Mouse (Mus musculus): ENCODE data around the gene Prpf40b. TPM values are rescaled to one million over a fixed set of nuclear protein-coding genes. Genes with fewer than 3 reads are reported as not detected.

The Prpf40b gene
- polyA plus RNA-seq, 1 experiment, result 59.7 TPM

- Histone ChIP-seq H3K79me2 (ENCODE audit: control insufficient read depth, insufficient read depth) (peaks cover 81% of the 10 kb centered on the region), H3K4me2 (ENCODE audit: low read depth) (peak overlapping the region; percentile 79), H3K36me3 (ENCODE audit: control insufficient read depth, insufficient read depth) (no peaks in the 10 kb centered on the region), H3ac (ENCODE audit: control insufficient read depth, insufficient read length) (no peak overlapping the region), H3K27me3 (ENCODE audit: control insufficient read depth, insufficient read depth, insufficient read length) (no peaks in the 10 kb centered on the region), H3K4me3 (peak overlapping the region; percentile 5)
- no peak for TF ChIP-seq E2F4 (IDR thresholded peaks at IDR 0.05; ENCODE audit: insufficient read depth)
- no peak for TF ChIP-seq CEBPB (IDR thresholded peaks at IDR 0.05; ENCODE audit: insufficient read depth, poor library complexity, severe bottlenecking)
- peak; percentile 63 for TF ChIP-seq TCF12 (IDR thresholded peaks at IDR 0.05; ENCODE audit: insufficient read depth, poor library complexity, severe bottlenecking)
- TF ChIP-seq SRF (IDR thresholded peaks at IDR 0.05; ENCODE audit: control insufficient read depth, insufficient read length, low read depth), result peak; percentile 53
- peak; percentile 73 for TF ChIP-seq TCF3 (IDR thresholded peaks at IDR 0.05; ENCODE audit: insufficient read length, low read depth)
- TF ChIP-seq MYOG (IDR thresholded peaks at IDR 0.05; ENCODE audit: control insufficient read depth in 1 of 3, insufficient read depth in 1 of 3, insufficient read length in 2 of 3, low read depth in 2 of 3), result peak; percentile 75 to 95 (median 83)
- TF ChIP-seq POLR2A (IDR thresholded peaks at IDR 0.05; ENCODE audit: insufficient read length, low read depth), result peak; percentile 45
- no peak for TF ChIP-seq REST (IDR thresholded peaks at IDR 0.05; ENCODE audit: insufficient read depth, insufficient read length)
- TF ChIP-seq MYOD1 (IDR thresholded peaks at IDR 0.05; ENCODE audit: control insufficient read depth in 1 of 3, insufficient read length in 2 of 3, low read depth in 2 of 3), result peak in 2 of 3 experiments; percentile 81 to 93
- no peak for TF ChIP-seq USF1 (IDR thresholded peaks at IDR 0.05; ENCODE audit: low read depth)
- peak; percentile 74 for TF ChIP-seq POLR2AphosphoS2 (IDR thresholded peaks at IDR 0.05; ENCODE audit: insufficient read length, low read depth)
- peak; percentile 5 for TF ChIP-seq MAX (IDR thresholded peaks at IDR 0.05; ENCODE audit: low read depth)
Measured at GRCm38 (mm10) chr15:99343414-99344147, 48.7 kb downstream of the Prpf40b start.

- TF ChIP-seq TCF12 (IDR thresholded peaks at IDR 0.05; ENCODE audit: insufficient read depth, poor library complexity, severe bottlenecking), result no peak
- no peak for TF ChIP-seq MAX (IDR thresholded peaks at IDR 0.05; ENCODE audit: low read depth)
- no peak for TF ChIP-seq REST (IDR thresholded peaks at IDR 0.05; ENCODE audit: insufficient read depth, insufficient read length)
- no peak for TF ChIP-seq TCF3 (IDR thresholded peaks at IDR 0.05; ENCODE audit: insufficient read length, low read depth)
- TF ChIP-seq USF1 (IDR thresholded peaks at IDR 0.05; ENCODE audit: low read depth), result no peak
- no peak for TF ChIP-seq POLR2A (IDR thresholded peaks at IDR 0.05; ENCODE audit: insufficient read length, low read depth)
- Histone ChIP-seq H3K36me3 (ENCODE audit: control insufficient read depth, insufficient read depth) (no peaks in the 10 kb centered on the region), H3K4me3 (peak overlapping the region; percentile 5)
Measured at GRCm38 (mm10) chr15:99344148-99344870, 49.4 kb downstream of the Prpf40b start.

GRCm38 (mm10) chr15:99344961-99345360 lies 50.1 kb downstream of the Prpf40b start:
- H3K27me3 ChIP-seq (ENCODE audit: control insufficient read depth, insufficient read depth, insufficient read length), result no peaks in the 10 kb centered on the region
- H3ac ChIP-seq (ENCODE audit: control insufficient read depth, insufficient read length), result no peak overlapping the region
- peaks cover 81% of the 10 kb centered on the region for H3K79me2 ChIP-seq (ENCODE audit: control insufficient read depth, insufficient read depth)
- H3K36me3 ChIP-seq (ENCODE audit: control insufficient read depth, insufficient read depth), result no peaks in the 10 kb centered on the region
- TF ChIP-seq POLR2A (IDR thresholded peaks at IDR 0.05; ENCODE audit: insufficient read length, low read depth) (peak; percentile 57), SRF (IDR thresholded peaks at IDR 0.05; ENCODE audit: control insufficient read depth, insufficient read length, low read depth) (no peak), MYOG (IDR thresholded peaks at IDR 0.05; ENCODE audit: control insufficient read depth in 1 of 3, insufficient read depth in 1 of 3, insufficient read length in 2 of 3, low read depth in 2 of 3) (peak in 1 of 3 experiments; percentile 79), TCF12 (IDR thresholded peaks at IDR 0.05; ENCODE audit: insufficient read depth, poor library complexity, severe bottlenecking) (no peak), CEBPB (IDR thresholded peaks at IDR 0.05; ENCODE audit: insufficient read depth, poor library complexity, severe bottlenecking) (no peak), POLR2AphosphoS2 (IDR thresholded peaks at IDR 0.05; ENCODE audit: insufficient read length, low read depth) (peak; percentile 63), MYOD1 (IDR thresholded peaks at IDR 0.05; ENCODE audit: control insufficient read depth in 1 of 3, insufficient read length in 2 of 3, low read depth in 2 of 3) (peak in 1 of 3 experiments; percentile 76), MAX (IDR thresholded peaks at IDR 0.05; ENCODE audit: low read depth) (peak; percentile 23), USF1 (IDR thresholded peaks at IDR 0.05; ENCODE audit: low read depth) (peak; percentile 54), E2F4 (IDR thresholded peaks at IDR 0.05; ENCODE audit: insufficient read depth) (no peak), REST (IDR thresholded peaks at IDR 0.05; ENCODE audit: insufficient read depth, insufficient read length) (no peak), TCF3 (IDR thresholded peaks at IDR 0.05; ENCODE audit: insufficient read length, low read depth) (no peak)
- H3K4me2 ChIP-seq (ENCODE audit: low read depth), result peak overlapping the region; percentile 79
- peak overlapping the region; percentile 5 for H3K4me3 ChIP-seq

More at GRCm38 (mm10) chr15:99344148-99344870, 49.4 kb downstream of the Prpf40b start:
- no peak overlapping the region for H3ac ChIP-seq (ENCODE audit: control insufficient read depth, insufficient read length)
- peaks cover 81% of the 10 kb centered on the region for H3K79me2 ChIP-seq (ENCODE audit: control insufficient read depth, insufficient read depth)
- no peaks in the 10 kb centered on the region for H3K27me3 ChIP-seq (ENCODE audit: control insufficient read depth, insufficient read depth, insufficient read length)
- H3K4me2 ChIP-seq (ENCODE audit: low read depth), result peak overlapping the region; percentile 79

- Histone ChIP-seq H3K27me3 (ENCODE audit: control insufficient read depth, insufficient read depth, insufficient read length) (no peaks in the 10 kb centered on the region), H3K4me3 (no peak overlapping the region), H3K36me3 (ENCODE audit: control insufficient read depth, insufficient read depth) (no peaks in the 10 kb centered on the region), H3K4me2 (ENCODE audit: low read depth) (peak overlapping the region; percentile 55), H3ac (ENCODE audit: control insufficient read depth, insufficient read length) (no peak overlapping the region), H3K79me2 (ENCODE audit: control insufficient read depth, insufficient read depth) (peaks cover 95% of the 10 kb centered on the region)
- TF ChIP-seq MYOD1 (IDR thresholded peaks at IDR 0.05; ENCODE audit: control insufficient read depth in 1 of 3, insufficient read length in 2 of 3, low read depth in 2 of 3) (no peak), TCF3 (IDR thresholded peaks at IDR 0.05; ENCODE audit: insufficient read length, low read depth) (no peak), CEBPB (IDR thresholded peaks at IDR 0.05; ENCODE audit: insufficient read depth, poor library complexity, severe bottlenecking) (no peak), SRF (IDR thresholded peaks at IDR 0.05; ENCODE audit: control insufficient read depth, insufficient read length, low read depth) (no peak), POLR2A (IDR thresholded peaks at IDR 0.05; ENCODE audit: insufficient read length, low read depth) (no peak), MYOG (IDR thresholded peaks at IDR 0.05; ENCODE audit: control insufficient read depth in 1 of 3, insufficient read depth in 1 of 3, insufficient read length in 2 of 3, low read depth in 2 of 3) (no peak), TCF12 (IDR thresholded peaks at IDR 0.05; ENCODE audit: insufficient read depth, poor library complexity, severe bottlenecking) (no peak), REST (IDR thresholded peaks at IDR 0.05; ENCODE audit: insufficient read depth, insufficient read length) (no peak), MAX (IDR thresholded peaks at IDR 0.05; ENCODE audit: low read depth) (no peak), POLR2AphosphoS2 (IDR thresholded peaks at IDR 0.05; ENCODE audit: insufficient read length, low read depth) (no peak), USF1 (IDR thresholded peaks at IDR 0.05; ENCODE audit: low read depth) (no peak), E2F4 (IDR thresholded peaks at IDR 0.05; ENCODE audit: insufficient read depth) (no peak)
Measured at GRCm38 (mm10) chr15:99351610-99352009, 56.7 kb downstream of the Prpf40b start.
